Mouse (Mus musculus): ENCODE results near the gene Vps8.

- no peak for TF ChIP-seq CTCF (IDR thresholded peaks at IDR 0.05; ENCODE audit: control insufficient read depth, insufficient read depth, insufficient read length)
- TF ChIP-seq MYOD1 (IDR thresholded peaks at IDR 0.05; ENCODE audit: control insufficient read depth, insufficient read length, low read depth), result no peak
- TF ChIP-seq MAX (IDR thresholded peaks at IDR 0.05), result no peak
- no peak for TF ChIP-seq USF1 (IDR thresholded peaks at IDR 0.05; ENCODE audit: low read depth)
- TF ChIP-seq MYOG (IDR thresholded peaks at IDR 0.05; ENCODE audit: control insufficient read depth, extremely low read depth, insufficient read length), result no peak
Measured at GRCm38 (mm10) chr16:21402068-21402467, 20.9 kb upstream of the Vps8 start.

Measured in C2C12 (cell line).